Mouse (Mus musculus): ENCODE data around the gene Ces1g. TPM values are rescaled to one million over a fixed set of nuclear protein-coding genes. Genes with fewer than 3 reads are reported as not detected.
A peak's percentile ranks its signal among the peaks of the same experiment; 100 is the strongest.

Gene Ces1g
- polyA plus RNA-seq (2015; fragmentation: Nextera tagmentation; extraction: Ambion mirVana) = 0.16 TPM in 1 of 2 replicates, not detected in the other

- no peaks in the 10 kb centered on the region for H3K9me3 ChIP-seq (ENCODE audit: control insufficient read depth)
- no peaks in the 10 kb centered on the region for H3K4me1 ChIP-seq (replicated peaks; ENCODE audit: control insufficient read depth, insufficient read depth, low read length)
- H3K36me3 ChIP-seq (ENCODE audit: control insufficient read depth, insufficient read depth) = no peaks in the 10 kb centered on the region
- no peak within 1 kb of the TSS for H3K4me3 ChIP-seq (ENCODE audit: low read depth, low read length)
- no peak for TF ChIP-seq CTCF (IDR thresholded peaks at IDR 0.05; ENCODE audit: low read depth)
- no peak within 1 kb of the TSS for H3K27ac ChIP-seq (ENCODE audit: low read depth, low read length)
- no peaks in the 10 kb centered on the region for H3K27me3 ChIP-seq (replicated peaks; ENCODE audit: control insufficient read depth, insufficient read depth, low read length)
- 16% methylated on average over 3 of the region's 3 CpGs for WGBS
- H3K9ac ChIP-seq (ENCODE audit: low read depth, low read length) = no peak within 1 kb of the TSS
- H3K4me2 ChIP-seq (replicated peaks; ENCODE audit: low read depth) = no peak within 1 kb of the TSS
- ATAC-seq = no peak
Observed at GRCm38 (mm10) chr8:93337207-93337606, at the start of gene Ces1g. Gene Ces1g (minus strand): TSS chr8:93337308.

GRCm38 (mm10) chr8:93379625-93380024, 42.5 kb upstream of the Ces1g start, which contains the start of gene Ces1h:
Gene Ces1h (minus strand): TSS chr8:93379725.
- no peak for ATAC-seq
- no peaks in the 10 kb centered on the region for H3K4me1 ChIP-seq (replicated peaks; ENCODE audit: control insufficient read depth, insufficient read depth, low read length)
- no peaks in the 10 kb centered on the region for H3K9me3 ChIP-seq (ENCODE audit: control insufficient read depth)
- TF ChIP-seq CTCF (IDR thresholded peaks at IDR 0.05; ENCODE audit: low read depth) = no peak
- no peak within 1 kb of the TSS for H3K4me3 ChIP-seq (ENCODE audit: low read depth, low read length)
- H3K36me3 ChIP-seq (ENCODE audit: control insufficient read depth, insufficient read depth) = no peaks in the 10 kb centered on the region
- 81% methylated on average over 4 of the region's 4 CpGs for WGBS
- H3K27me3 ChIP-seq (replicated peaks; ENCODE audit: control insufficient read depth, insufficient read depth, low read length) = no peaks in the 10 kb centered on the region
- H3K9ac ChIP-seq (ENCODE audit: low read depth, low read length) = no peak within 1 kb of the TSS
- no peak within 1 kb of the TSS for H3K27ac ChIP-seq (ENCODE audit: low read depth, low read length)
- no peak within 1 kb of the TSS for H3K4me2 ChIP-seq (replicated peaks; ENCODE audit: low read depth)

- Histone ChIP-seq H3K27ac (ENCODE audit: low read depth, low read length) (no peak overlapping the region), H3K36me3 (ENCODE audit: control insufficient read depth, insufficient read depth) (no peaks in the 10 kb centered on the region), H3K4me2 (replicated peaks; ENCODE audit: low read depth) (no peak overlapping the region), H3K9me3 (ENCODE audit: control insufficient read depth) (no peaks in the 10 kb centered on the region), H3K9ac (ENCODE audit: low read depth, low read length) (no peak overlapping the region), H3K4me1 (replicated peaks; ENCODE audit: control insufficient read depth, insufficient read depth, low read length) (no peaks in the 10 kb centered on the region), H3K4me3 (ENCODE audit: low read depth, low read length) (no peak overlapping the region), H3K27me3 (replicated peaks; ENCODE audit: control insufficient read depth, insufficient read depth, low read length) (no peaks in the 10 kb centered on the region)
- no peak for ATAC-seq
- WGBS = 27% methylated on average over 2 of the region's 2 CpGs
- TF ChIP-seq CTCF (IDR thresholded peaks at IDR 0.05; ENCODE audit: low read depth) = no peak
Observed at GRCm38 (mm10) chr8:93369481-93369880, 32.4 kb upstream of the Ces1g start.

GRCm38 (mm10) chr8:93360113-93360512, 23.0 kb upstream of the Ces1g start:
- no peak overlapping the region for H3K27ac ChIP-seq (ENCODE audit: low read depth, low read length)
- no peak overlapping the region for H3K4me2 ChIP-seq (replicated peaks; ENCODE audit: low read depth)
- no peak overlapping the region for H3K9ac ChIP-seq (ENCODE audit: low read depth, low read length)
- H3K4me3 ChIP-seq (ENCODE audit: low read depth, low read length) = no peak overlapping the region
- no peak for ATAC-seq
- no peak for TF ChIP-seq CTCF (IDR thresholded peaks at IDR 0.05; ENCODE audit: low read depth)
- no peaks in the 10 kb centered on the region for H3K36me3 ChIP-seq (ENCODE audit: control insufficient read depth, insufficient read depth)
- H3K27me3 ChIP-seq (replicated peaks; ENCODE audit: control insufficient read depth, insufficient read depth, low read length) = no peaks in the 10 kb centered on the region
- H3K9me3 ChIP-seq (ENCODE audit: control insufficient read depth) = no peaks in the 10 kb centered on the region
- H3K4me1 ChIP-seq (replicated peaks; ENCODE audit: control insufficient read depth, insufficient read depth, low read length) = no peaks in the 10 kb centered on the region

- ATAC-seq = no peak
- Histone ChIP-seq H3K27ac (ENCODE audit: low read depth, low read length) (no peak overlapping the region), H3K27me3 (replicated peaks; ENCODE audit: control insufficient read depth, insufficient read depth, low read length) (no peaks in the 10 kb centered on the region), H3K4me2 (replicated peaks; ENCODE audit: low read depth) (no peak overlapping the region), H3K4me1 (replicated peaks; ENCODE audit: control insufficient read depth, insufficient read depth, low read length) (no peaks in the 10 kb centered on the region), H3K4me3 (ENCODE audit: low read depth, low read length) (no peak overlapping the region), H3K36me3 (ENCODE audit: control insufficient read depth, insufficient read depth) (no peaks in the 10 kb centered on the region), H3K9me3 (ENCODE audit: control insufficient read depth) (no peaks in the 10 kb centered on the region), H3K9ac (ENCODE audit: low read depth, low read length) (no peak overlapping the region)
- WGBS = 92% methylated on average over 2 of the region's 2 CpGs
- TF ChIP-seq CTCF (IDR thresholded peaks at IDR 0.05; ENCODE audit: low read depth) = no peak
Observed at GRCm38 (mm10) chr8:93339531-93339930, 2.4 kb upstream of the Ces1g start.

- H3K27ac ChIP-seq (ENCODE audit: low read depth, low read length) = no peak overlapping the region
- H3K4me3 ChIP-seq (ENCODE audit: low read depth, low read length) = no peak overlapping the region
- no peaks in the 10 kb centered on the region for H3K36me3 ChIP-seq (ENCODE audit: control insufficient read depth, insufficient read depth)
- WGBS = 24% methylated on average over 1 of the region's 1 CpGs
- TF ChIP-seq CTCF (IDR thresholded peaks at IDR 0.05; ENCODE audit: low read depth) = no peak
- no peak overlapping the region for H3K4me2 ChIP-seq (replicated peaks; ENCODE audit: low read depth)
- H3K9me3 ChIP-seq (ENCODE audit: control insufficient read depth) = no peaks in the 10 kb centered on the region
- no peak overlapping the region for H3K9ac ChIP-seq (ENCODE audit: low read depth, low read length)
- H3K27me3 ChIP-seq (replicated peaks; ENCODE audit: control insufficient read depth, insufficient read depth, low read length) = no peaks in the 10 kb centered on the region
- peak; percentile 95 for ATAC-seq
- no peaks in the 10 kb centered on the region for H3K4me1 ChIP-seq (replicated peaks; ENCODE audit: control insufficient read depth, insufficient read depth, low read length)
Observed at GRCm38 (mm10) chr8:93332703-93333102, 4.4 kb downstream of the Ces1g start.

- no peak for ATAC-seq
- Histone ChIP-seq H3K36me3 (ENCODE audit: control insufficient read depth, insufficient read depth) (no peaks in the 10 kb centered on the region), H3K4me2 (replicated peaks; ENCODE audit: low read depth) (no peak overlapping the region)
Observed at GRCm38 (mm10) chr8:93331151-93331550, 6.0 kb downstream of the Ces1g start.

More at GRCm38 (mm10) chr8:93331151-93331550, 6.0 kb downstream of the Ces1g start:
- no peak overlapping the region for H3K27ac ChIP-seq (ENCODE audit: low read depth, low read length)
- no peaks in the 10 kb centered on the region for H3K9me3 ChIP-seq (ENCODE audit: control insufficient read depth)
- no peak for TF ChIP-seq CTCF (IDR thresholded peaks at IDR 0.05; ENCODE audit: low read depth)
- 95% methylated on average over 2 of the region's 2 CpGs for WGBS
- no peak overlapping the region for H3K9ac ChIP-seq (ENCODE audit: low read depth, low read length)
- H3K4me1 ChIP-seq (replicated peaks; ENCODE audit: control insufficient read depth, insufficient read depth, low read length) = no peaks in the 10 kb centered on the region
- no peaks in the 10 kb centered on the region for H3K27me3 ChIP-seq (replicated peaks; ENCODE audit: control insufficient read depth, insufficient read depth, low read length)
- H3K4me3 ChIP-seq (ENCODE audit: low read depth, low read length) = no peak overlapping the region

All from intestine, postnatal 0 days (tissue).